Mouse (Mus musculus) neural tube, embryonic 11.5 days (tissue): ENCODE measurements around the gene Pidd1. TPM values are rescaled to one million over a fixed set of nuclear protein-coding genes. Genes with fewer than 3 reads are reported as not detected.

Experiments
- ATAC-seq: fragments of 200-750 bp; cut with Nextera tagmentation; 2 replicates; pipeline ENCODE4 v1.8.0; 2017; ENCODE audit warnings: moderate number of reproducible peaks, mild to moderate bottlenecking, moderate TSS enrichment, moderate library complexity; ENCODE audit not compliant: insufficient read depth, low FRiP score, low TSS enrichment
- DNase-seq: peaks from one replicate; pipeline ENCODE4 v3.0.0-alpha.2; 2015; ENCODE audit warnings: low spot score
- H3K27ac ChIP-seq: fragments of 300-500 bp; sonication (generic); 2 replicates; pipeline ENCODE4 v1.5.1; 2014; ENCODE audit warnings: low read depth, mild to moderate bottlenecking, low read length
- H3K27me3 ChIP-seq: fragments of 300-500 bp; sonication (generic); 2 replicates; pipeline ENCODE4 v1.6.1; 2014; ENCODE audit warnings: mild to moderate bottlenecking, low read length, mixed read lengths; ENCODE audit not compliant: control insufficient read depth, insufficient read depth
- H3K36me3 ChIP-seq: fragments of 300-500 bp; sonication (generic); 2 replicates; pipeline ENCODE4 v1.6.1; 2014; ENCODE audit warnings: mild to moderate bottlenecking, low read length, moderate library complexity, mixed read lengths; ENCODE audit not compliant: control insufficient read depth, insufficient read depth
- H3K4me1 ChIP-seq: fragments of 300-500 bp; sonication (generic); 2 replicates; pipeline ENCODE4 v1.6.1; 2014; ENCODE audit warnings: low read length, mixed read lengths; ENCODE audit not compliant: control insufficient read depth, insufficient read depth
- H3K4me2 ChIP-seq: fragments of 300-500 bp; sonication (generic); 2 replicates; pipeline ENCODE4 v1.6.1; 2014; ENCODE audit warnings: low read depth, mild to moderate bottlenecking, moderate library complexity
- H3K4me3 ChIP-seq: fragments of 300-500 bp; sonication (generic); 2 replicates; pipeline ENCODE4 v1.5.1; 2014; ENCODE audit warnings: low read depth, low read length
- H3K9ac ChIP-seq: fragments of 300-500 bp; sonication (generic); 2 replicates; pipeline ENCODE4 v1.6.1; 2014; ENCODE audit warnings: mild to moderate bottlenecking, low read length
- H3K9me3 ChIP-seq: fragments of 300-500 bp; sonication (generic); 2 replicates; pipeline ENCODE4 v1.6.1; 2016; ENCODE audit warnings: low read length; ENCODE audit not compliant: control insufficient read depth
- WGBS: fragments of 180-500 bp; shearing (Covaris S2); extraction: QIAGEN DNeasy Blood & Tissue Kit; methylation state at CpG from one replicate; pipeline ENCODE4 v1.1.7; 2014; 5-methylcytosine and 5-hydroxymethylcytosine counted together
- polyA plus RNA-seq: library from polyadenylated mRNA; unstranded; fragments of >200 nt; fragmentation: Nextera tagmentation; extraction: Ambion mirVana; gene quantifications from 2 replicates; pipeline ENCODE4 v1.2.1, GENCODE M21; 2014

The Pidd1 gene
- polyA plus RNA-seq, 1 experiment from 2014 or later: 9.5 TPM

- Histone ChIP-seq H3K9me3 (no peaks in the 10 kb centered on the region), H3K9ac (no peak overlapping the region), H3K4me3 (no peak overlapping the region; the same call in 1 of the 2 replicates), H3K27me3 (peaks cover 16% of the 10 kb centered on the region), H3K4me1 (peaks cover 28% of the 10 kb centered on the region), H3K4me2 (no peak overlapping the region), H3K36me3 (peaks cover 20% of the 10 kb centered on the region), H3K27ac (0 out of 2 replicates have a peak overlapping the region, but pooled peaks have one; percentile 6)
- 93% methylated on average over 18 of the region's 18 CpGs for WGBS
- ATAC-seq: no peak
- no peak for DNase-seq
Measured at GRCm38 (mm10) chr7:141469901-141470636, 26.2 kb upstream of the Pidd1 start.

GRCm38 (mm10) chr7:141469352-141469751, 25.5 kb upstream of the Pidd1 start:
- peaks cover 24% of the 10 kb centered on the region for H3K27me3 ChIP-seq
- H3K36me3 ChIP-seq: peaks cover 20% of the 10 kb centered on the region
- H3K9me3 ChIP-seq: no peaks in the 10 kb centered on the region
- H3K9ac ChIP-seq: peak overlapping the region; percentile 50
- no peak overlapping the region for H3K27ac ChIP-seq
- peak overlapping the region; percentile 72 for H3K4me3 ChIP-seq
- ATAC-seq (no peak), DNase-seq (no peak)
- H3K4me2 ChIP-seq: peak overlapping the region; percentile 68
- WGBS: 86% methylated on average over 6 of the region's 6 CpGs
- H3K4me1 ChIP-seq: peaks cover 26% of the 10 kb centered on the region

- Histone ChIP-seq H3K36me3 (peaks cover 20% of the 10 kb centered on the region), H3K27ac (peak overlapping the region; percentile 83), H3K9me3 (no peaks in the 10 kb centered on the region), H3K4me3 (peak overlapping the region; percentile 72), H3K4me1 (peaks cover 21% of the 10 kb centered on the region), H3K9ac (peak overlapping the region; percentile 86), H3K27me3 (peaks cover 30% of the 10 kb centered on the region), H3K4me2 (peak overlapping the region; percentile 68)
- ATAC-seq (peak; percentile 67), DNase-seq (peak; percentile 74)
- 22% methylated on average over 8 of the region's 8 CpGs for WGBS
Measured at GRCm38 (mm10) chr7:141468522-141469211, 24.8 kb upstream of the Pidd1 start.

- DNase-seq (no peak), ATAC-seq (peak; percentile 20; the same call in 1 of the 2 replicates)
- Histone ChIP-seq H3K9me3 (no peaks in the 10 kb centered on the region), H3K27ac (peak overlapping the region; percentile 83), H3K9ac (peak overlapping the region; percentile 86), H3K4me3 (peak overlapping the region; percentile 72), H3K4me2 (peak overlapping the region; percentile 68), H3K27me3 (peaks cover 36% of the 10 kb centered on the region), H3K4me1 (peaks cover 18% of the 10 kb centered on the region), H3K36me3 (peaks cover 20% of the 10 kb centered on the region)
- 14% methylated on average over 5 of the region's 5 CpGs for WGBS
Measured at GRCm38 (mm10) chr7:141468164-141468521, 24.3 kb upstream of the Pidd1 start.

GRCm38 (mm10) chr7:141467230-141468030, 23.6 kb upstream of the Pidd1 start, which contains the start of gene Cd151:
Gene Cd151, plus strand, starts transcription at chr7:141467392.
- peak within 1 kb of the TSS; percentile 68 for H3K4me2 ChIP-seq
- ATAC-seq (peak; percentile 66), DNase-seq (peak; percentile 90)
- H3K9ac ChIP-seq: peak within 1 kb of the TSS; percentile 86
- WGBS: under 1% methylated on average over 52 of the region's 52 CpGs
- H3K4me3 ChIP-seq: peak within 1 kb of the TSS; percentile 72
- peaks cover 43% of the 10 kb centered on the region for H3K27me3 ChIP-seq
- no peaks in the 10 kb centered on the region for H3K9me3 ChIP-seq
- peaks cover 18% of the 10 kb centered on the region for H3K36me3 ChIP-seq
- H3K4me1 ChIP-seq: peaks cover 18% of the 10 kb centered on the region
- peak within 1 kb of the TSS; percentile 83 for H3K27ac ChIP-seq

- DNase-seq (no peak), ATAC-seq (no peak)
- Histone ChIP-seq H3K4me2 (peak overlapping the region; percentile 68), H3K36me3 (peaks cover 15% of the 10 kb centered on the region), H3K9me3 (no peaks in the 10 kb centered on the region), H3K9ac (peak overlapping the region; percentile 86), H3K27me3 (peaks cover 50% of the 10 kb centered on the region), H3K4me3 (peak overlapping the region; percentile 72), H3K27ac (peak overlapping the region; percentile 83; the same call in 1 of the 2 replicates), H3K4me1 (peaks cover 22% of the 10 kb centered on the region)
- WGBS: 61% methylated on average over 10 of the region's 10 CpGs
Measured at GRCm38 (mm10) chr7:141466607-141467148, 22.9 kb upstream of the Pidd1 start.

- peaks cover 11% of the 10 kb centered on the region for H3K36me3 ChIP-seq
- WGBS: 74% methylated on average over 7 of the region's 7 CpGs
- H3K9me3 ChIP-seq: no peaks in the 10 kb centered on the region
- no peak overlapping the region for H3K9ac ChIP-seq
- ATAC-seq (no peak), DNase-seq (no peak)
- H3K27ac ChIP-seq: no peak overlapping the region
- H3K4me3 ChIP-seq: no peak overlapping the region
- no peak overlapping the region for H3K4me2 ChIP-seq
- peaks cover 23% of the 10 kb centered on the region for H3K4me1 ChIP-seq
- H3K27me3 ChIP-seq: peaks cover 57% of the 10 kb centered on the region
Measured at GRCm38 (mm10) chr7:141466045-141466394, 22.2 kb upstream of the Pidd1 start.

- WGBS: 30% methylated on average over 10 of the region's 10 CpGs
- no peak for DNase-seq
Measured at GRCm38 (mm10) chr7:141465388-141466044, 21.7 kb upstream of the Pidd1 start.

More at GRCm38 (mm10) chr7:141465388-141466044, 21.7 kb upstream of the Pidd1 start:
- Histone ChIP-seq H3K4me2 (no peak overlapping the region), H3K9me3 (no peaks in the 10 kb centered on the region), H3K27me3 (peaks cover 62% of the 10 kb centered on the region), H3K4me1 (peaks cover 23% of the 10 kb centered on the region), H3K36me3 (peaks cover 9% of the 10 kb centered on the region), H3K4me3 (0 out of 2 replicates have a peak overlapping the region, but pooled peaks have one; percentile 10), H3K9ac (no peak overlapping the region), H3K27ac (no peak overlapping the region)
- ATAC-seq: no peak
